Mouse (Mus musculus) small intestine, adult 10 weeks (tissue): ENCODE measurements around the gene Pgghg. TPM values are rescaled to one million over a fixed set of nuclear protein-coding genes. Genes with fewer than 3 reads are reported as not detected.

Source experiments
- polyA plus RNA-seq: library from polyadenylated mRNA; stranded (reverse); fragments of 350-450 nt; fragmentation: Illumina TruSeq; extraction: RNeasy Lipid Tissue Mini Kit (QIAGEN cat#74804); gene quantifications from one replicate; pipeline ENCODE4 v1.2.3, GENCODE M21; 2014; ENCODE audit warnings: low replicate concordance

Pgghg gene
- polyA plus RNA-seq, result 0.30 TPM

DNA sequence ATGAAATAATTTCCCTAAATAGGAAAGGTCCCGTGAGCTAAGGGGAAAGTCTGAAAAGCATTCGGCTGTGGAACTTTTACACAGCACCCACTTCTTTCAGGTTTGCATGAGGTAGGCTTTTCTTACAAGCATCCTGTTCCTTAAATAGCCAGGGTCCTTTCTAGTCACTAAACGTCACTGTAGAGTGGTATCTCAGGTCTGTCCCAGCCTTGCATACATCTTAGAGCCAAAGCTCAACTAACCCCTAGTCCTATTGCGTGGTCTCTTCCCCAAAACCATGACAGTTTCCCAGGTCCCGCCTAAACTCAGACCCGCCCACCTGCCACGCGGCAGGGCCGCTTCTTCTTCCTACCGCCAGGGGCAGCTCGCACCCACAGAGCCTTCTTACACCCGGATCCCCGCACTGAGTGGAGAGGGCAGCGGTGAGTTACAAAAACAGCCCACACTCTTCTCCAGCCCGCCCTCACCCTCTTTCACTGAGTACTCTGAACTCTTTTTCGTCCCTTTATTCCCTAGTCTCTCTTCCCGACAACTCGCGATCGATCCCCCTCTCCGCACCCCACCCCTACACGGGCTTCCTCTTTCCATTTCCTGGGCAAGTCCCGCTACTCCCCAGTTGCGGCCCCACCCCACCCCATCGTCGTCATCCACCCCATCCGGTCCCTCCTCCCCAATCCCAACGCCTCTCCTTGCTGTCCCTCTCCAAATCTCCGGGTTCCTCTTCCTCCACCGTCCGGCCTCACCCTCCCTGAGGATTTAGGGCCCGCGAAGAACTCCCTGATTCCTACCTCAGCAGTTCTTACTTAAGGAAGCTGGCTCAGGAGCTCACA, at the start of gene Pgghg:
Gene Pgghg (plus strand): TSS at position 170 of the 830 bp plus-strand sequence.

DNA sequence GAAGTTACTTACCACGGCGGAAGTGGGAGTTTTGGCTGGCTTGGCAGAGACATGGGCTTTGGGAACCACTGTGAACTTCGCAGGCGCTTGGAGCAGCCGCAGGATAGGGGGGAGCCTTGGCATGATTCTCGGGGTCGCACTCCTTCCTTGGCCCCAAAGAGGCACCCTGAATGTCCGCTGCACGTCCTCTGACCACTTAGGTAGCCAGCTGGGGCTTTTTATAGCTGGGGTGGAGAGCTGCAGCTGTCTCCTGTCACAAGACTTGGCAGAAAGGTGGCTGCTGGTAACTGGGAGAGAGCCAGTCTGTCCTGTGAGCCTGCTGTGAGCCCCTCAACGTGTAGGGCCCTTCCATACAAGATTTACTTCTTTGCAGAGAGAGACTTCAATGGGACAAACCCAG, 41.0 kb upstream of the Pgghg start, which contains the start of gene Cox8b:
Gene Cox8b (minus strand): TSS at position 227 of the 400 bp plus-strand sequence.

DNA sequence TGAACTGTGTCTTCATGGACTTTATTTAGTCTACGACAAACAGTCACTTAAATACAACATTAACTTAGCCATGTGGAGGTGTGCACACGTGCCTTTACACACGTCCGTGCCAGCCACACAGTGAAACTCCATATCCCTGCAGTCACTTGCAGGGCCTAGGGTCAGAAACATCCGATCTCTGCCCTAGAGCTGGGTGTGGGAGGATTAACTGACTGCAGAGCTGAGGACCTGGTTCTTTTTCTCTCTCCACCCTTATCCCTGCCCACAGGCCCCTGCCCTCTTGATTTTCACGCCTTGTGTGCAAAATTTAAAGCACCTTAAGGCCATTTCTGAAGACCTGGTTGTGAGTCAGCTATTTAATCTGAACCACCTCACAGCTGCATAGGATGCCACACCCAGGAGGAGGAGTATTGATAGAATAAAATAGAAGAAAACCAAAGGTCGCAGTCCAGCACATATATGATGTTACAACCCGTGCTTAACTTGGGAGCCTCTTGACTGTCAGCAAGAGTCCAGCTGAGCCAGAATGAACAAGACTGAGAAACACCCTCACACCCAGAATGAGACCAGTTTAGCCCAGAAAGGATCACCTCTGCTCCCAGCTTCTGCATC, 20.7 kb upstream of the Pgghg start, which contains the start of gene Nlrp6:
Gene Nlrp6 (plus strand): TSS at position 485 of the 612 bp plus-strand sequence.

DNA sequence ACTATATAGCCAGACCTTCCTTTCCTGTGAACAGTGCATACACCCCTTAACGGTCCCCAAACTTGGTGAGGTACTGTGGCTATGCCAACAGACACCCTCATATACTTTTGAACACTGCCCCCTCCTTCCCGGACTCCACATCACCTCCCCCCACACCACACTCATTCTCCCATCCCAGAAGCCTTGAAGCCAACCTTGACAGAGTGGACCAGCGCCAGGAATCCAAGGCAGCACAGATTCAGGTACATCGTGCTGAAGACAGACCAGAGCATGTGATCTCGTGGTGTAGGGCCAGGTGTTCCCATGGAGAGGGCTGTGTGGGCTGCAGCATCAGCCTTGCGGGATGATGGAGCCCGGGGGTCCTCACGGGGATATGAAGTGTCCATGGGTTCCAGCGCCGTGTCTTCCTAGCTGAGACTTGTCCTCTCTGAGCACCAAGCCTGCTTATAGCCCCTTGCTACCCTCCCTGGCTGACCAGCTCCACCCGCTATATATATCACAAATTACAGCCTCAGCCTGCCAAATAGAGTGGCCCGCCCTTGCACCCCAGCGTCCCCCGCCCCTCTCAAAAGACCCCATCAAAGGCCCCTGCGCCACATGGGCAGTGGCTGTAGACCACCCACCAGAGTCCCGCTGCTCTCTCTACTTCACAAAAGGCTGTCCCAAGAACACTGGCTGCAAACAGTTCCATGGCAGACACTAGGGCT, 8.8 kb downstream of the Pgghg start, which contains the start of gene Ifitm5:
Gene Ifitm5 (minus strand): TSS at position 468 of the 707 bp plus-strand sequence.

DNA sequence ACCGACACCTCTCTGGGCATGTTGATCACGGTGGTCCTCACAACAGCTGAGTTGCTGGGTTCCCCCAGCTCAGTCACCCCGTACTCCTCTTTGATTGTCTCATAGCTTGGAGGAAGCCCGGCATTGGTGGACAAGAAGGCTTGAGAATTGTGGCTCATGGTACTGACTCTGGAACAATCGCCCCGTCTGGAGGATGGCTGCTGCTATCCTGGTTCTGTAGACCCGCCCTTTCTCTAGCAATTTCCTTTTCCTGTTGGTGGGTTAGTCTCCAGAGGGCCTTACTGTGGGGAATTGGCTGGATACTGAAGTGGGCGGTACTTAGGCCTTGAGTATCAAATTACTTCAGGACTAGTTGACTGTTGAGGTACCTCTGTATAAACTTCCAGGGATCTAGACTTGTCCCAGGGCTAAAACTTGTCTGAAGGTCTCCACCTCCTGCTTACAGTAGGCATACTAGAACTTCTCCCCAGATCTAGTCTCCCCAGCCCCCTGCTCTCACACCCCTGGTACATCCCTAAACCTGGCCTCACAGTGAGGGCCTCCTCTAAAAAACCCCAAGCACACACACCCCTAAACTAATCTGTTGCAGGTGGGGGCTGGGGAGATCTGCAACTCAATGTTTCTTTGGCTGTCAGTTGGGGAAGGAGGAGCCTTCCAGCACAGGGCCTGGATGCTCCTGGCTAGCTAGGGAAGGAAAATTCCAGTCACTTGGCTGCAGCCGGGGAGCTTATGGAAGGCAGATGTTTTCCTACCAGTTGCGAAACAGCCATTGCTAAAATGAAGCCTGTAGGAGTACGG, 14.8 kb downstream of the Pgghg start, which contains the start of the genes Gm45717 and Ifitm2:
Gene Gm45717 (minus strand): TSS at position 180 of the 798 bp plus-strand sequence.
Gene Ifitm2 (minus strand): TSS at position 230 of the 798 bp plus-strand sequence.

DNA sequence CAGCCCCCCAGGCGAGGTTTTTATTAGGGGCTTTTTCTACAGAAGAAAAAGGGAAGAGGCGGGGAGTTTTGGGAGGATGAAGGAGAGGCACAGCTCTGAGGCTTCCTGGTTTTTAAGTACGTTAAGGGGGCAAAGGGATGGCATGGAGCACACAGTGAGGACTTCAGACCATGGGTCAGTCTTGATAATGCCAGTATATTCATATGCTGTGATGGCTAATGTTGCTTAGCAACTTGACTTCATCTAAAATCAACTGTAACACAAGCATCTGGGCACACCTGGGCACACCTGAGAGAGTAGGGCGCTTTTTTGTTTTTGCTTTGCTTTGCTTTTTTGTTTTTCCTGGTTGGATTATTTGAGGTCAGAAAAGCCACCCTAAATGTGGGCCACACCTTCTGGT, 25.7 kb downstream of the Pgghg start, which contains the start of gene Ifitm1:
Gene Ifitm1 (plus strand): TSS at position 301 of the 400 bp plus-strand sequence.

Other genes with a start within 250 kb of the Pgghg start
- gene Olfr541, start 244.1 kb upstream of the Pgghg start, polyA plus RNA-seq, result not detected
- gene Cyp2e1, start 177.7 kb upstream of the Pgghg start, polyA plus RNA-seq, result 17.1 TPM
- not detected for gene Syce1, start 153.5 kb upstream of the Pgghg start, polyA plus RNA-seq
- 0.48 TPM for gene Zfp941, start 119.2 kb upstream of the Pgghg start, polyA plus RNA-seq
- 11.9 TPM for gene Urah, start 106.4 kb upstream of the Pgghg start, polyA plus RNA-seq
- not detected for gene Scgb1c1, start 95.8 kb upstream of the Pgghg start, polyA plus RNA-seq
- gene Odf3, start 93.6 kb upstream of the Pgghg start, polyA plus RNA-seq, result not detected
- gene Gm45785, start 85.1 kb upstream of the Pgghg start, polyA plus RNA-seq, result not detected
- gene Ric8a, start 84.4 kb upstream of the Pgghg start, polyA plus RNA-seq, result 3.7 TPM
- gene Bet1l, start 83.8 kb upstream of the Pgghg start, polyA plus RNA-seq, result 0.78 TPM
- 132 TPM for gene Psmd13, start 59.4 kb upstream of the Pgghg start, polyA plus RNA-seq
- 3.8 TPM for gene Sirt3, start 59.1 kb upstream of the Pgghg start, polyA plus RNA-seq
- not detected for gene Cox8b, start 40.9 kb upstream of the Pgghg start, polyA plus RNA-seq
- 23.8 TPM for gene Nlrp6, start 20.5 kb upstream of the Pgghg start, polyA plus RNA-seq
- not detected for gene Ifitm5, start 8.9 kb downstream of the Pgghg start, polyA plus RNA-seq
- not detected for gene Gm45717, start 14.5 kb downstream of the Pgghg start, polyA plus RNA-seq
- 37.5 TPM for gene Ifitm2, start 14.6 kb downstream of the Pgghg start, polyA plus RNA-seq
- 3.0 TPM for gene Ifitm1, start 25.8 kb downstream of the Pgghg start, polyA plus RNA-seq
- 4.3 TPM for gene Ifitm3, start 69.4 kb downstream of the Pgghg start, polyA plus RNA-seq
- 5.2 TPM for gene Ifitm6, start 76.5 kb downstream of the Pgghg start, polyA plus RNA-seq
- not detected for gene Gm17387, start 87.7 kb downstream of the Pgghg start, polyA plus RNA-seq
- 0.45 TPM for gene B4galnt4, start 119.7 kb downstream of the Pgghg start, polyA plus RNA-seq
- 0.74 TPM for gene Pkp3, start 136.8 kb downstream of the Pgghg start, polyA plus RNA-seq
- gene Sigirr, start 159.2 kb downstream of the Pgghg start, polyA plus RNA-seq, result 1.6 TPM
- 145 TPM for gene Ano9, start 176.4 kb downstream of the Pgghg start, polyA plus RNA-seq
- 11.3 TPM for gene Ptdss2, start 181.0 kb downstream of the Pgghg start, polyA plus RNA-seq
- gene Rnh1, start 231.5 kb downstream of the Pgghg start, polyA plus RNA-seq, result 1.9 TPM